Comparison of ENCODE assay signal across 19 mouse cellular contexts in the genomic region with DNA sequence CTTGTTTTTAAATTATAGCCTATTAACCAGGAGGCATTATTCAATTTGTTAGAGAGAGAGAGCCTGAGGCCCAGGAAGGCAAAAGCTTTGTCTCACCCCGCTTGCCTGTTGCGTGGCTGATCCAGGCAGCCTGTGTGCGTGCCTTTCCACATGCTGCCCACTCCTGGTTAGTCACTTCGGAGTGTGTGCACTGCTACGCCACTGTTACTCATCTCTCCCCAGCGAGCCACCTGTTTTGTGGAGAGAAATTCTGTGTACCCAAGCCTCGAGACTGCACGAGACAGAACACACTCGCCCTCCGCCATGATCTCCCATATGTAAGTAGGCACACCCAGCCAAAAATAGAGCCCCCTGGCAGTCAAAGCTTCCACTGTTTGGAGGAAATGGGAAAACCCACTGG. TPM values are rescaled to one million over a fixed set of nuclear protein-coding genes. Genes with fewer than 3 reads are reported as not detected.
DNase-seq lines count a peak whose midpoint lies in the region; ATAC-seq lines count a peak whose summit lies in the region.
"Had no signal": no experiment of that assay in that cellular context is flagged by ENCODE, and none has a peak within 500 bp of the region (broad histone marks: within the 10 kb centered on the region; RNA-seq: fewer than 3 reads in every experiment).

No protein-coding gene starts in this region.

- DNase-seq in layer of hippocampus, adult 11-12 months (ENCODE audit: low spot score), result peak; percentile 43
- no peak for DNase-seq in layer of hippocampus, postnatal 10 days (ENCODE audit: low spot score in 2 of 2)
- DNase-seq in brain, adult 2 months (ENCODE audit: low read depth, low spot score), result peak; percentile 90
- DNase-seq in layer of hippocampus, postnatal 36 days, result peak; percentile 37 to 47
- DNase-seq in right cerebral cortex, adult 2 months (ENCODE audit: low spot score in 2 of 2), result peak; percentile 70 to 75
- DNase-seq in heart, adult 8-10 months (ENCODE audit: low spot score), result no peak
- DNase-seq in lung, postnatal 10 days, result no peak
- DNase-seq: adrenal gland, postnatal 14 days; cerebellum, adult 11-12 months; cerebellum, postnatal 14 days; forebrain, postnatal 0 days; gastrocnemius, postnatal 10 days; heart, adult 2 months; kidney, adult 11 months; lung, adult 18-20 months; retina, postnatal 1 day had no signal

- ATAC-seq in granulocyte monocyte progenitor cell, adult 5-6 weeks (replicated peaks; ENCODE audit: poor library complexity, severe bottlenecking), result no peak
- ATAC-seq: forebrain, postnatal 0 days; midbrain, embryonic 16.5 days had no signal

RNA-seq across cellular contexts. Expression of a gene that starts 40.8 kb away (rescaled TPM):
- 100 to 1,000 TPM; 268 to 270 TPM for total RNA-seq in layer of hippocampus, postnatal 10 days (2021)
- total RNA-seq in layer of hippocampus, postnatal 36 days (2021), result 100 to 1,000 TPM; 317 to 355 TPM
- 1 to 10 TPM; 6.5 to 9.4 (median 7.6) TPM for total RNA-seq in heart, adult 8-10 months (2022)
- total RNA-seq in granulocyte monocyte progenitor cell, adult 5-6 weeks (2014; fragmentation: Nextera tagmentation), result 1.0 TPM in 1 of 2 replicates, not detected in the other
- 0.34 TPM in 1 of 2 replicates, not detected in the other for total RNA-seq in granulocyte monocyte progenitor cell, adult 5-6 weeks (2017)
- total RNA-seq: megakaryocyte-erythroid progenitor cell, adult 5-6 weeks had no signal

Comparison
In these comparisons a context has a peak if more than half of its experiments do, and no peak if none do; other contexts are left out.
1. DNase-seq: peak in layer of hippocampus, adult 11-12 months (single experiment), brain, adult 2 months (single experiment), layer of hippocampus, postnatal 36 days (2 of 2) and right cerebral cortex, adult 2 months (2 of 2); none in layer of hippocampus, postnatal 10 days (0 of 2), heart, adult 8-10 months (single experiment) and lung, postnatal 10 days (single experiment).
2. RNA of a gene that starts 40.8 kb away (total RNA-seq): 317 to 355 TPM in layer of hippocampus, postnatal 36 days and 268 to 270 TPM in layer of hippocampus, postnatal 10 days; 6.5 to 9.4 TPM in heart, adult 8-10 months and 0.34 to 1.0 TPM in granulocyte monocyte progenitor cell, adult 5-6 weeks; every median in the first group is over 10 times any median in the second.